Mouse (Mus musculus): ENCODE measurements around the gene Iqgap2.
A peak's percentile ranks its signal among the peaks of the same experiment; 100 is the strongest.

Gene Iqgap2

DNA sequence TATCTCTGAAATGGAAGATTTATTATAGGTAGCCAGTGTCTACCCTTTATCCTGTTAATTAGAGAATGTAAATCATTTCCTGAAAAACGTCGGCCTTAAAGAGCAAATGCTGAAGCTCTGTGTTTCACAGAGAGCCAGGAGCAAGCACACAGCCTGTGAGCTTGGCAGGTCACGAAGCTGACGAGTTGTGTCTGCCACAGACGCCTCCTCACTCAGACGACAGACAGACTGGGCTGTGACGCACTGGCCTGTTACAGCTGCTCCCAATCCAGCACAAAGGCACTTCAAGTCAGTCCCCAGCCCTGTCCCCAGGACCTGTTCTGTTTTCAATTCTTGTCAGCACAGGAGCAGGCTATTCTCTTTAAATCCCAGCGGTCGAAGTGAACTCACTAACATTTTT, 236.4 kb downstream of the Iqgap2 start:
- DNase-seq (ENCODE audit: inconsistent ontology term), result peak; percentile 17

DNA sequence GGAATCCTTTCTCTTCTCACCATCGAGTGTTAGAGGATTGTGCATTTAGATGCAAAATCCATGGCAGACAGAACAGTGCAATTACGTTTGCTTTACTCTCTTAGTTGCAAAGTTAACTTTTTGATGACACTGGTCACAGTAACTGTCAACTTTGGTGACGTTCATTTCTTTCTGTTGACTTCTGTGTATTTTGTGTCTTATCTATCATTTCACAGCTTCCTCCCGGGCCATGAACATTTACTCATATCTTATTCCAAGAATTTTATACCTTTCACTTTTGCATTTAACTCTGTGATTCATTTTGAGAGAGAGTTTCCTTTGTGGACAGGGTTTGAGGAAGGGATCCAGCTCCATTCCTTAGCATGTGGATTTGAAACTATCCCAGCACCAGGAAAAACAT, 238.0 kb downstream of the Iqgap2 start:
- no peak for DNase-seq (ENCODE audit: inconsistent ontology term)

DNA sequence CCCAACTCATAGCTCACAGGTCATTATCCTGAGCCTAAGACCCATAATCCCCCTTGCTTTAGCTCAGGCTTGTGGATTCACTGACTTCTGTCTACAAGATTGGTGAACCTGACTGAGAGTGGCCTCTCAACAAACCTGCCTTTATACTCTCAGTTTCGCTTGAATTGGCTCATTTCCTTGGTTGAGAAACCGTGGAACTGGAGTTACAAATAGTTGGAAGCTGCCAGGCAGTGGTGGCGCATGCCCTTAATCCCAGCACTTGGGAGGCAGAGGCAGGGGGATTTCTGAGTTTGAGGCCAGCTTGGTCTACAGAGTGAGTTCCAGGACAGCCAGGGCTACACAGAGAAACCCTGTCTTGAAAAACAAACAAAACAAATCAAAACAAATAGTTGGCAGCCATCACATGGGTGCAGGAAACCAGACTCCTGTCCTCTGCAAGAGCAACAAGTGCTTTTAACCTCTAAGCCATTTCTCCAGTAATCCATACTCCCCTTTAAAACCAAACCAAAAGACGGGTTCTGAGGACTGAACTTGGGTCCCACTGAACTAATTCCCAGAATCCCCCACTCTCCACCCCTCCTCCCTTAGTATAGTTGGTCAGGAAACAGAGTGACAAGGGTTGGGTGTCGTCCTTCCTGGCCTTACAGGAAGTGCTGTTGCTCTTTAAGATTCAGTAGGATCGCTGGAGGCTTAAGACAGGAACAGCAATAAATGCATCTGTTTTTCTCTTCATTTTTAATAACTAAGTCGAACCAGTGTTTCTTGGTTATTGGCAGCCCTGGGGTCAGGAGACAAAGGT, 239.7 kb downstream of the Iqgap2 start:
- no peak for DNase-seq (ENCODE audit: inconsistent ontology term)

DNA sequence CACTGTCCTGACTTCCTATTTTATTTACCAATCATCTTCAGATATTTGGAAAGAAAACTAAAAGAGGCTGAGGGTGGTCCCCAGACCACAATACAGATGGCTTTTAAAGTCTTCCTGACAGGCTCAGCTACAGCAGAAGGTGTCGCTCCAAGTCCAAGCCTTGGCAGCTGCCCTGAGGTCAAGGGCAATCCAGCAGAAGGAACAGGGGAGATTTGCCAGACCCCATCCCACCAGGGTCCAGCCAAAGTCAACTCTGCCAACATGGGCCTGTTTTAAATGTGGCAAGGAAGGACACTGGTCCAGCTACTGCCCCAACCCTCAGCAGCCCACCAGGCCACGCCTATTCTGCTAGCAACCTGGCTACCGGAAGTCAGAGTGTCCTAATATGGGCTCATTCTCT, 241.8 kb downstream of the Iqgap2 start:
- DNase-seq (ENCODE audit: inconsistent ontology term), result no peak

DNA sequence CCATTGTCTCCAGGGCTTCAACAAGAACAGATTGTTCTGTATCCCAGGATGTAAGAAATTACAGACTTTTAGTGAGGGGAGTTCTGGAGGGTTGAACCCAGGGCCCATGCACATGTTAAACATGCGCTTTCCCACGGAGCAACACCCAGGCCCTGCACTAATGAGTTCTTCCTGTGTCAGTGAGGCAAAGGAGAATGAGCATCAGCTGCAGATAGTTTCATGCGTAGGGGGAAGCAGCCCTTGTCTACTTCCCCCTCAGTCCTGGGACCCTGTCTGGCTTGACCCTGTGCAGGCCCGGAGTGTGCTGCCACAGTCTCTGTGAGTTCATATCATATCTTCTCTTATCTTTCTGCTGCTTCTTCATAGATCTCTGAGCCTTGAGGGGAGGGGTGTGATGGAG, 244.5 kb downstream of the Iqgap2 start:
- DNase-seq (ENCODE audit: inconsistent ontology term), result no peak

DNA sequence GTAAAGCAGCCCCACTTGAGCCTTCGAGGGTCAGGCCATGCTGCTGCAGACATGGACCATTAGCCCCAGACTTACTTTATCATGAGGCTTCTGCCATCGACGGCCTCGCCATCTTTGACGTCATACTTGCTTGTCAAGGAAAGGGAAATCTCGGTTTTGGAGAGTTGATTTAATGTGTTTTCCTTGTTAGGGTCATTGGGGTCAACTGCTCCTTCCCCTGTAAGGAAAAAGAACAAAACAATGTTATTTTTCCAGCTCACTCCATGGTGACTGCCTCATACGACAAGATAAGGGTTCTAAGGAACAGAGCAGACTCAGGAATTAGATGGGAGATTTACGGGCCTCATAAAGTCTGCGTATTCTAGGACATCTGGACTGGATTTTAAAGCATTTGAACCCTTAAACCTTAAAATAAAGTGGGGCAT, 245.0 kb downstream of the Iqgap2 start:
- DNase-seq (ENCODE audit: inconsistent ontology term), result no peak

DNA sequence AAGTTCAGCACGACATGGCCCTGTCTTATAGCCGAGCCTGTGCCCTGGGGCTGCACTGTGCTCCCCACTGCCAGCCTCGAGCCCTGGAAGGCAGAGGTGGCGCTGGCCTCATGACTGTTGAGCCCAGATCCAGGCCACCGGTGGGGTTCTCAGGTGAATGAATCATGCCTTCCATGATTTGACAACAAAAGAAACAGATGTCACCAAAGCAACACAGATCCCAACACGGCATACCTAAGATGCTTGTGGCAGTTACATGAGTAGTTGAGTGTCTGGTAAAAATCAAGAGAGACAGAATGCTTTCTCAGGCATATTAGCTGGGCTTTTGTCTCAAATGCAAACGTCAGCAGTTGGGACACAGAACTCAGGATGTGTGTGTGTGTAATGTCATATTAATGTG, 248.0 kb downstream of the Iqgap2 start:
- peak; percentile 93 for DNase-seq (ENCODE audit: inconsistent ontology term)

DNA sequence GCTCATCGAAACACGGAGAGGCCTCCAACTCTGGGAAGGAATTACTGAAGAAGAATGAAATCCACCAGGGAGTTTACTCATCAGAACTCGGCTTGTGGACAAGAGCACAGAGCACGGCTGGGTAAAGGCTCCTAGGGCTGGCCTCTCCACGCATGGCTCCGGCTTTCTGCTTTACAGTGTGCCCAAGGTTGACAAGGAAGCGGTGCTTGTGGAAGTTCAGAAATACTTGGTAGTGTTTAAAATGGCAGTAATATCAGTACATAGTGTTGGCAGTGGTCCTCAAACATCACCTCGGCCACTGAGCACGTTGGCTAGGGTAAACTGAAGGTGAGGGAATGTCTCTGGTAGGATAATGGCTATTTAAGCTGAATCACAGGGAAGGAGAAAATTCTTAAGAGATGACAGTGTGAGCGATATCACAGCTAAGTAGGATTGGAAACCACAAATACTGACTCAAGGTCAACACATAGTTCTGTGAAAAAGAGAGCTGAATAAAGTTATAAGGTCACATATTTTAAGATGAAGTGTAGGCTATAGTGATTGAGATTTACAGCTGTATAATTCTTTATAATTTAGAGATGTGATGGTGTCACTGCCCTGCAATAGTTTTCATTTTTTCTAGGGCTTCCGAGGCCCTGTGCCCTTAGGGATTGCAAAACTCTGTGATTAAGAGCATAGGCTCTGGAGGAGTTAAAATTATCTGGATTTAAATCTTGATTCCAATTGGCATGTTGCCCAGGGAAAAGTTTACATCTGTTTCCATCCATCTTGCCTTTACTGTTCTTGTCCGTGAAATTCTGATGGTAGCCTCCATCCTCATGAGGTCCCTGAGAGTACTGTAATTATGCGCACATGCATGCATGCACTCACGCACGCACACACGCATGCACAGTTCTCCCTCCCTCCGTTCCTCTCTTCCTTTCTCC, 250.4 kb downstream of the Iqgap2 start:
- no peak for DNase-seq (ENCODE audit: inconsistent ontology term)

DNA sequence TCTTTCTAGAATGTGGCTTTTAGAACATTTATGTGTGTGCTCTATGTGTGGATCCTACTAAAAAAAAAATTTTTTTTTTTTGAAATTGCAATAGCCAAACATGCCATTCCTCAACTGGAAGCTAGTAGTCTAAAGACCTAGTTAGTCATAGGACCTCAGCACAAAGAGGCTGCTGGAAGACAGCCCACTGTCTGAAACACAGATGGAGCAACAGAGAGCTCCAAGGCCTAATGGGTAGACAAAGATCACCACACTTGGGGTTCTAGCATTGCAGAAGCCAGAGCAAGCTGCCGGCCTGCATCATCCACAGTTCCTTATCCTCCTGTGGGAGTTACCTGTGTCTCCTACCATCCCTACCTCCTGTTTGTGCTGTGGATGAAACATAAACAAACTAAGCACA, 251.3 kb downstream of the Iqgap2 start:
- peak; percentile 61 for DNase-seq (ENCODE audit: inconsistent ontology term)

DNA sequence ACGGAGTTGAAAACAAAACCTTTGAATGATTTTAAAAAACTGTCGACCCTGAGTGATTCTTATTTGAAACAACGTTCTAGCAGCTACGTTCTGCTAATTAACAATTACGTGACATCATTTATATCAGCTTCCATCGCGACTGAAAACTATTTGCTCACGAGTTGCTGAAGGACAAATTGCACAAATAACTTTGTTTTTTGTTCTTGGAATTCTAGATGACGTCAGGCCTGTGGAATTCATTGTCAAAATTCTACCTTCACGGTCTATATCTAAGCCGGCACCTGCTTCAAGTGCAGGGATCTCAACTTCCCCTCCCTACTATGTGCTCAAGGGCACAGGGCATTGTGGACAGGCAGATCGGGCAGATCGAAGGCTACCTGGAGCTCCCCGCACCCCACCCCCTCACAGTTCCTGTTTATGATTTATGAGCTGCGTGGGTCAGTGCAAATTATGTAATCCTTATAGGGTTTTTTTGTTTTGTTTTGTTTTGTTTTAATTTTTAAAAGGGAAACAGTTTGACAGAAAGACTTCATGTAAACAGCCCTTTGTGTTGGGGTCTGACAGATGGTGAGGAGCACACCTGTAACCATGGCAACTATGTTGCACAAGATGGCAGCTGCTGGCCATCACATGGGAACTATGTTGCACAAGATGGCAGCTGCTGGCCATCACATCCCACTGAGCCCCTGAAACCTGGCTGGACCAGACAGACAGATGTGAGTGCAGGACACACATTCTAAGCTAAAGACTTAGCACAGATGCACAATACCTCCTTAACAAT, 252.2 kb downstream of the Iqgap2 start:
- no peak for DNase-seq (ENCODE audit: inconsistent ontology term)

DNA sequence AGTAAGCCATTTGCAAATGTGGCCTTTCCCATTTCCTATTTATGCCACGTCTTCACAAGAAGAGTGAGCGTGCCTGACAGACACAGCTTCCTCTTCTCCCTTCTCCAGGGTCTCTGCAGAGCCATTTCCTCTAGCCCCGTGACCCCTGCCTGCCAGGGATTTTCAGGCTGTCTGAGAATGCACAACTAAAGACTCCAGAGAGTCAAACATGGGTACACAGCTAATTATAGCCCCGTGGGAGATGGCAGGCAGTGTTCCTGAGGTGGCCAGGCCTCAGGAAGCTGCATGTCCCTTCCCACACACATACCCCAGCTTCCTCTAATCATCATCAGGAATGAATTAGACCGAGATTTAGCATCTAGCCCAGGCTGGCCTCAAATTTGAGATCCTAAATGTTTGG, 252.8 kb downstream of the Iqgap2 start:
- DNase-seq (ENCODE audit: inconsistent ontology term), result no peak

DNA sequence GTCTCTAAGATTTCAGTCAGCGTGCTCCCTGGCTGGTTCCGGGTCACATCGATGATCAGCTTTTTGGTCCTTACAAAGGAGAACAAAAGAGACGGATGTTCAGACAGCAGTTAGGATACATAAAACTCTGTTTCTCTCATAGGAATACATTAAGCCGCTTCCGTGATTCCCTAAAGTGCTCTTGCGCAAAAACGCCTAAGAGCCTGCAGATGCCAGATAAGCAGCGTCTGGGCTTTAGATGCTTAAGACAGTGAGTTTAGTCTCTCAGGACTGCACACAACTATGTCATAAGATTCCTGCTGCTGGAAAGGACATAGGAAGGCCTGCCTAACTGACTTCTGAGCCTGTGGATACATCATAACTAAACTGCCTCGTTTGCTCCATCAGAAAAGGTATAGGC, 254.0 kb downstream of the Iqgap2 start:
- DNase-seq (ENCODE audit: inconsistent ontology term), result no peak

DNA sequence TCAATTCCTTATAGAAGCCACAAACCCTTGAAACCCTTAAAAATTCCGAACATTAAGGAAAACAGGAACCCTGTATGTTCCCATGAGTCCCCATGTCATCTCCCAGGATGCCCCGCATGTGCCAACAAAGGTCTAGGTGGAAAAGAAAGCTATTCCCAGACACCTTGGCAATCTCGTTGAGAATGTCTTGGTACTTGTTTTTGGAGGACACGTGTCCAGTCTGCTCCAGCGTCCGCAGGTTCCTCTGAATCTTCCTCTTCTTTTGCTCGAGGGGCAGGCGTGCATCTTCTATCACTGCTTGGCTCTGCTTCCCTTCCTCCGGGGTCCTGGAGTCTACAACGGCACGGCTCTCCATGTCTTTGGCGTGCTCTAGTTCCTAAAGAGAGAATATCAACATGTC, 256.4 kb downstream of the Iqgap2 start:
- DNase-seq (ENCODE audit: inconsistent ontology term), result no peak

DNA sequence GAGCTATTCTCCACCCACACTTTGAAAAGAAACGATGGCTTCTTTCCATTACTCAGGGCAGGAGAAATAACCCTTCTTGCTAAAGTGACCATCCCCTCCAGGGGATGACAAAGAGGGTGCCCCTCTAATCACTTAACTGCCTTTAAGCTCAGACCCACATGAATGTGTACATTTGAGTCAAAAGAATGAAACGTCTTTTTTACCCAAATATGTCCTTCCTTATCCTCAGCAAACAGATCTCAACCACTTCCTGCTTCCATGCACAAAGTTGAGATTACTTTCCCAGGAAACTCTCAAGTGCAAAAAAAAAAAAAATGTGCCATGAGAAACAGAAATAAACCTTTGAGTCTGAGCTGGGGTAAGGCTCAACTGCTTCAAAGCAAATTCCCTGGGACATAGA, 257.3 kb downstream of the Iqgap2 start:
- no peak for DNase-seq (ENCODE audit: inconsistent ontology term)

DNA sequence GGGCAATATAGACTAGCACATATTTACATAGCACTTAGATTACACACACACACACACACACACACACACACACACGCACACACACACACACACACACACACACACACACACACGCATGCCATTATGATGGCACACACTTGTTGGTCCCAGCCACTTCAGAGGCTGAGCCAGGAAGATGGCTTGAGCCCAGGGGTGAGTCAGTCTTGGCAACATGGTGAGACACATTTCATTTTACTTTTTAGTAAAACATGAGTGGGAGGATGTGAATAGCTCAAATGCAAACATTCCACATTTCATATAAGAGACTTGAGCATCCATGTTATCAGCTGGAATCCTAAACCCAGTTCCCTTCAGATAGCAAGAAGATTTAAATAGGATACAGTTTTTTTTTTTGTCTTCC, 258.3 kb downstream of the Iqgap2 start:
- no peak for DNase-seq (ENCODE audit: inconsistent ontology term)

DNA sequence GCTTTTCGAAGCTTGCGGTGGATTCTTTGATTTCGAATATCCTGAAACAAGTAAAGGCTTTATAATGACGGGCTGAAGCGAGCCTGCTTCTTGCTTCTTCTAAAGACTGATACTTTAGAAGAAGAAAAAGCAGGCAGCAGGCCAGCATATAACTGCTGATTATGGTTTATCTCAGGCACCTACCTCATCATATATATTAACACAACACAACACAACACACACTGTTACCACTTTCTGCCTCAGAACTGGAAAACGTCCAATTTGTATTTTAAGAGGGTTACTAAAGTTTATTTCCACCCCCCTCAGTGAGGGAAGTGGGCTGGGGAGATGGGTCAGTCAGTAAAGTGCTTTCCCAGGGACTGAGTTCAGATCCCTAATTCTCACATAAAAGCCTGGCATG, 259.6 kb downstream of the Iqgap2 start:
- DNase-seq (ENCODE audit: inconsistent ontology term), result no peak

DNA sequence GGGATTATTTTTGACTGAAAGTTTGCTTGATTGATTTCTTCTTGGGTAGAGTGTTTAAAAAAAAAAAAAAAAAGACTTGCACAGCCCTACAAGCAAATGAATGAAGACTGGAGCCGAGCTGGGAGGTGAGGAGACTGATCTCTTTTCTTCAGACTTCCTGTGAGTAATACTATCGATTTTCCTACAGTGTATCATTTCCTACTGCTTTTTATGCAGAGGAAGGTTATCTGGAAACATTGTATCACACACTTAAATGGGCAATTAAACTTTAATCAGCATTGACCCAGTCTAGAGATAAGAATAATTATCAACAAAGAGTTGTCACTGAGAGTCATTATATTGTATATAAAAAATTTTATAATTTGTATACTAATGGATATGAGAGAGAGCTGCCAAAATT, 261.0 kb downstream of the Iqgap2 start:
- DNase-seq (ENCODE audit: inconsistent ontology term), result no peak

DNA sequence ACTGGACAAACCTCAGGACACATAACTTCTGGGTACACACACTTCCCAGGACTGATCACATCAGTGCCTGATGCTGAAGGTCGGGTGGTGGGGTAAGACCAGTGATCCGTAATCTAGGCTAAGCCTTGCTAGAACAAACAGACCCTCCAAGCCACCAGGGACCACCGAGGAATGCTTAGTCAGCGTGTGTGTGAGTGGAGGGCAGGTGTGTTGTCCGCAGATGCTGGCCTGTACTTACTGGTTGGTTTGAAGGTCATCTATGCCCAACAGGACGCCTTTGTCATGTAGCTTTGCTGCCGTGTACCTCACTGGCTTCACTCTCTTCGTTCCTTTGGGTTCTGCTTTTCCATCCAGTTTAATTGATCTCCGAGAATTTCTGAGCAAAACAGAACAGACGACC, 262.0 kb downstream of the Iqgap2 start:
- no peak for DNase-seq (ENCODE audit: inconsistent ontology term)

DNA sequence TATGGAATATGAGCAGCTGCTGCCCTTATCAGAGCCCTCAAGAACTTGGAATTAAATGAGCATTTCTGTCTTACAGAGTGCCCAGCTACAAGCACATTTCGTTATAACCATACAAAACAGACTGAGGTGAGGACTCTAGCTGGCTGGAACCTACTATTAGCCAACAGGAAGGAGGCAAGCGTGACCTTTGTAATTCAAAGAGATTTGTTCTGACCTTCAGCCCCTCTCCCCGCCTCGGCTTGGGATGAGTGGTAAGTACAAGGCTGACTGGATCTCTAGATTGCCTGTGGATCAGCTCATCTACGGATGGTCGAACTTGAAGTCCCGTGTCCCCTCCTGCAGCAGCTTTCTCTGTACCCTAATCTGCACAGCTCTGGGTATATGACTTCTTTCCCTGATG, 265.0 kb downstream of the Iqgap2 start:
- DNase-seq (ENCODE audit: inconsistent ontology term), result no peak

DNA sequence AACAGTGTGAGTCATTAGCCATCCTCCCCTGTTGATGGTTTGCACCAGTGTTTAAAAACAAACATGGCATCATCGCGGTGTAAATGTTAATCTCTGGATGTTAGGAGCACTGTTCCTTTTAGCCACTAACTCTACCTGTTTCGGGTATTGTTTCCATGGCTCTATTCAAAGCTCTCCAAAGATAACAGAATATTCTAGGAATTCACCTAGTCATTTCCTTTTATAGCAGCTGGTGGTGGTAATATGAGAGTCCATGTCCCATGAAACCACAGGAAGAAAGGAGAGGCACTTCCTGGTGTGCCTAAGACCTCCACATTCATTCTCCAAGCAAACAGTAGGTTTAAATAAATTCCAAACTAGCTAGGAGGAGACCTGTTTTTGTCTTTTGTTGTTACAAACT, 268.7 kb downstream of the Iqgap2 start:
- DNase-seq (ENCODE audit: inconsistent ontology term), result no peak

DNA sequence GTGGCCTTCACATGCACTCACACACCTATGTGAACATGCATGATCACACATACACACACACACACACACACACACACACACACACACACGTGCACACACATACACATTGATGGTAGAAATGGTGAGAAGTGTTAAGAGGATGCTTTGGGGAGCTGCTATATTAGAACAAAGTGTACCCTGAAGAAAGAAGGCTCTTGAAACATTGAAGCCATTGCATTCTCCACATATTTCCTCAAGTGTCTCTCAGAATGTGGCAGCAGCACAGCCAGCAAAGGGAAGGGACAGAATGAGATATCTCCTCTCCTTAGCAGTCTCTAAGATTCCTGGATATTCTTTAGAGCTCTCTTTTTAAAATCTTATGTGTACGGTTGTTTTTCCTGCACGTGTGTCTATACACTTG, 270.2 kb downstream of the Iqgap2 start:
- no peak for DNase-seq (ENCODE audit: inconsistent ontology term)

DNA sequence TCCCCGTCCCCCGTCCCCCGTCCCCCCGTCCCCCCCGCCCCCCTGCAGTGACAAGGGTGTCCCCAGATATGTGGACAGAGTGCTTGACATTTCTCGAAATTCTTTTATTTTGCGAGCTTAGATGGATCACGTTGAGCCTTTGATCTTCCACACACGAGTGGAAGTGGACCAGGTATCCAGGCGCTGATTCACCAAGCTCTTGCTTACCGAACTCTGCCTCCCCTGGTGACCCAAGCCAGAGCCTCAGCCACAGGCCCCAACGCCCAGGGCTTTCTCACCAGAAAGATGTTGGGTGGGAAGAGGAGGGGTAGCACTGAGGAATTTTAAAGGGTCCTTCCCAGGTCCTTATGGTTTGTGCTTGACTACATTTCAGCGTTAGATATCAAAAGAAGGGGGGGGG, 272.9 kb downstream of the Iqgap2 start:
- no peak for DNase-seq (ENCODE audit: inconsistent ontology term)
